Mouse (Mus musculus) hematopoietic stem cell, adult 5-6 weeks (primary cell): ENCODE data around the gene Pex11b. TPM values are rescaled to one million over a fixed set of nuclear protein-coding genes. Genes with fewer than 3 reads are reported as not detected.
"Not testable (repeated sequence)": the region's sequence is repeated elsewhere in the genome, so short reads cannot be mapped to it uniquely, and the experiment has no call there.

ENCODE experiments used
- ATAC-seq, 2 experiments: fragments of 125-278 bp in 1 of 2; replicated peaks in 1 of 2; 2 replicates each; pipeline ENCODE4 v1.8.0; 2016 to 2017; ENCODE audit warnings: inconsistent platforms in 2 of 2, mild to moderate bottlenecking in 2 of 2, moderate number of reproducible peaks in 2 of 2, low read depth in 1 of 2, moderate TSS enrichment in 1 of 2; ENCODE audit not compliant: low FRiP score in 2 of 2, poor library complexity in 2 of 2, severe bottlenecking in 2 of 2, insufficient read depth in 1 of 2, low TSS enrichment in 1 of 2
- total RNA-seq: library from RNA; stranded (forward); fragments of 172-1452, 232-1000 nt; gene quantifications from 2 replicates; pipeline ENCODE4 v1.2.3, GENCODE M21; 2017

Gene Pex11b
- total RNA-seq, 1 experiment from 2014 or later: 23.9 TPM

DNA sequence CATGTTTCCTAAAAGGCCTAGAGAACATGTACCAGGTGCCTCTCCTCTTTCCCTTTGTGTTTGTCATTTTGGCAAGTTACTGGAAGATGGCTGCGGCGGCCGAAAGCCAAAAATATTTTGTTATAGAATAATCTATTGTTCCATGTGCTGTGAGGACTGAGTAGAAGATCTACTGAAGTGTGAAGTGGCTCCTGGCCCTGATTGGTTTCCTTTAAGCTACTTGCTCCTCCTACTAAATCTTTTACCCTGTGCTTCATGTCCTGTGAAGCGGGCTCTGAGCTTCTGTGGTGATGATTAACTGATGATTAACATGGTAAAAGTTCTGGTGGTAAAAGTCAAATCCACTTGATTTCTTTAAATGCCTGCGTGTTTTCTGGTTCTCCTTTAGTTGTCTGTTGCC lies 31.7 kb downstream of the Pex11b start:
- ATAC-seq: no peak

DNA sequence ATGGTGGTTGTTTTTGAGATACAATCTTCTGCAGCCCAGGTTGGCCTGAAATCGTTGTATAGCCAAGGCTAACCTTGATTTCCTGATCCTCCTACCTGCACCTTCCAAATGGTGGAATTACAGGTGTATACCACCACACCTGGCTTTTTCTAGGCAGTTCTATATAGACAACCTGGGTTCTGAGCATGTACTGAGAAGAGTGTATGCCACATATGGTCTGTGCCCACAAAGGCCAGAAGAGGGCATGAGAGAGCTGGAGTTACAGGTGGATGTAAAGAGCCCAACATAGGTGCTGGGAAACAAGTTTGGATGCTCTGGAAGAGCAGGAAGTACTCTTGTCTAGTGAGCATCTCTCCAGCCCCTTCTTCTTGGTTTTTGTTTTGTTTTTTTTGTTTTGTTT lies 32.1 kb downstream of the Pex11b start:
- no peak for ATAC-seq

DNA sequence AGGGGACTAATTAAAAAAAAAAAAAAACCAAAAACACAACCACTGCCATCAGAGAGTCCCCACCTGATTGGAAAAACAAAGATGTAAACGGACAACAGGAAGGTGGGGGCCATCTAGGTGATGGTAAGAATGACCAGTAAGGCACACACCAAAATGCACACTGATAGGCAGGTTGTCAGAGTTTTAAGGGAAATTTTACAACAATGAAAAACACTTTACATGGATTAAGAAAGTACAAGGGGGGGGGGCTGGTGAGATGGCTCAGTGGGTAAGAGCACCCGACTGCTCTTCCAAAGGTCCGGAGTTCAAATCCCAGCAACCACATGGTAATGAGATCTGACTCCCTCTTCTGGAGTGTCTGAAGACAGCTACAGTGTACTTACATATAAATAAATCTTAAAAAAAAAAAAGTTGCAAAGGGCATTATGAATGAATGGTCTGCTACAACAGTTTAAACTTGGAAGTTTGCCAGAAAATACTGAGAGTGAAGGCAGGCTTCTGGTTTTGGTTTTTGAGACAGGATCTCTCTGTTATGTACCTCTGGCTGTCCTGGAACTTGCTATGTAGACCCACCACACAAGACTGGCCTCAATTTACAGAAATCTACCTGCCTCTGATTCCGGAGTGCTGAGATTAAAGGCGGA lies 33.4 kb downstream of the Pex11b start:
- no peak for ATAC-seq

DNA sequence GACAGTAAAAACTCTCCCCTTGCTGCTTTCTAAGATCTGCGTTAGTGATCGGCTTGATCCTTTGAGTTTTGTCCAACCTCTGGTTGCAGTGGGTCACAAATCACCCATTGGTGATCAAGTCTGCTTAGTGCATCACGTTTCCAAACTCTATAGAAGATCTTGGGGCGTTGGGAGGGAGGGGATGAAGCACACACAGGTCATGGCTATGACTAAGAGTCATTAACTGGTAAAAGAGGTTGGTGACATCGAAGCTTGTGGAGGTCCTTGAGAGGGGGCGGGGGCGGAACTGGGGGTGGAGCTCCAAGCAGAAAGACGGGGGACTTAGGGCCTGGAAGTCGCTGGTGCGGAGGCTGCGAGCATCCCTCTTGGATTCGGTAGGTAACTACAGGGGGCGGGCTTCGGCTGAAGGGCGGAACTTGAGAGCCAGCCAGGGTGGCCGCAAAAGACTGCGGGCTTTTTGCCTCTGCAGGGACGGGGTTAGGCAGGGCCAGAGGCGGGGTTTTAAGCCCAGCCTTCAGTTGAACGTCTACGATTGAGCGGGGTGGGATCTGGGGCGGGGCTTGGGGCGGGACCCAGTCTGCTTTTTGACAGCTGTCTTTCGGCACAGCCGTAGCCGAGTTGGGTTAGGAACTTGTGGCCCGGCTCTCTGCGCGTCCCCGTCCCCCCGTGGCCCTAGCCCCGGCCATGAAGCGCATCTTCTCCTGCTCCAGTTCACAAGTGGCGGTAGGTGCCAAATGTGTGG lies 34.7 kb downstream of the Pex11b start, which contains the start of gene Ankrd35:
TSS of gene Ankrd35 (plus strand) at position 405 of the 742 bp plus-strand sequence.
- peak; percentile 96 to 98 for ATAC-seq

DNA sequence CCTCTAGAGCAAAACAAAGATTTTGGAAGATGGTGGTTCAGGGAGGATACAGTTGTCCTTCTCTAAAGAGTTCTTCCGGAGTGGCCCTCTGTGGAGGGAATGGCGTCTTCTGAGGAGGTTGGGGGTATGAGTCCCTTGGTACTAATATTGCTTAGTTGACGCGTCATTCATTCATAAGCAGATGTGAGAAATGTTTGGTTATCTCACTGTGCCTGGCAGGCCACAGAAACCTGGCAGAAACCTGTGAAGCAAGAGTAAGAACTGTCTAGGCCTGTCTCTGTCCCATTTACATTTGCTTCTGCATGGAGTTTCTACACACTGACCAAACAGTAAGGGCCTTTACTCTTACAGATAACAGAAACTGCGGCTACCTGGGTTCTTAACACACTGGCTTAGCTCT lies 36.3 kb downstream of the Pex11b start:
- ATAC-seq: no peak

DNA sequence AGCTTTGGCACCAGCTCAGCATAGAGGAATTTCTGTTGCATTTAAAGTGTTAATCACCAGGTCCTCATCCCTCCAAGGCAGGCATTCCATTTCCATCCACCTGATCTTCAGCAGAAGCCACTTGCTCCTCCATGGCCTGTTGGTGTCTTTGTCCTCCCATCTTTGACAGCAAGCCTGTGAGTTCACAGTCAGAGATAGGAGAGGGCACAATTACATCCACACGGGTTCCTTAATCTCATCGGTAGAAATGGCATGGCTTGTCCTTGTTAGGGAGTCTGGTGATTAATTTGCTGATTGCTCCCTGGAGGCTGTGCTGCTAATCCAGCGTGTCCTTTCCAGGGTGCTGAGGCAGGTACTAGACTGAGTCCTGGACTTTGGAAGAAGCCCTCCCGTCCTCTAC lies 38.3 kb downstream of the Pex11b start:
- no peak for ATAC-seq

DNA sequence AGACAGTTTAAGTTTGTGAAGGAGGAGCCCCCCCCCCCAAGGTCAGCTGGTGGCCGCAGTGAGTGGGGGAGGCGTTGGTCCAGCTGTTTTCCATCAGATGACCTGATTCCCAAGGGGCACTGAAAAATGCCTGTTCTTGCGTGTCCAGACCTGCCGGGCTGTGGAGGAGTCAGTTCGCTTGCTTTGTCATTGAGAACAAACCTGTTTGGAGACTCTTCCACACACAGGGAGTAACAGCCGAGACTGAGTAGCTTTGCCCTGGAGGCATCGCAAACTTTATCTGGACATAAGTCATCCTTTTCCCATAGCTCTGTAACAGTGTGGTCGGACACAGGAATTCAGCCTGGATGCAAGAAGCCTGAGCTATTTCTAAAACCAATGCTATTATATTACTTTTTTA lies 39.3 kb downstream of the Pex11b start:
- ATAC-seq: no peak

DNA sequence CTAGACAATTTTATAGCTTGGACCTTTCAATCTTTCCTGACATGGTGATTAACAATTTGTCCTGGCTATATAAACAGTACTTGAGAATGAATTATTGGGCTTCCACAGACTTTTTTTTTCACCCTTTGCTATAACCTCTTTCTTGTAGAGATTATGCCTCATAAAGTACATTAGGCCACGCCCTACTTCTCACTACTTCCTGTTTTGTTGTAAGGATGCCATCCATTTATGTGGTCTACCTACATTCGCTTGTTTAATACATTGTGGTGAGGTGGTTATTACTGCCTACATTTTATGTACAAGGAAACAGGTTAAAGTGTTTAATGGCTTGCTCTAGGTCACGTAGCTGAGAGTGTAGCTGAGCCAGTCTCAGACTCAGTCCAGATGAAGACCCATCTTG lies 40.0 kb downstream of the Pex11b start:
- no peak for ATAC-seq

DNA sequence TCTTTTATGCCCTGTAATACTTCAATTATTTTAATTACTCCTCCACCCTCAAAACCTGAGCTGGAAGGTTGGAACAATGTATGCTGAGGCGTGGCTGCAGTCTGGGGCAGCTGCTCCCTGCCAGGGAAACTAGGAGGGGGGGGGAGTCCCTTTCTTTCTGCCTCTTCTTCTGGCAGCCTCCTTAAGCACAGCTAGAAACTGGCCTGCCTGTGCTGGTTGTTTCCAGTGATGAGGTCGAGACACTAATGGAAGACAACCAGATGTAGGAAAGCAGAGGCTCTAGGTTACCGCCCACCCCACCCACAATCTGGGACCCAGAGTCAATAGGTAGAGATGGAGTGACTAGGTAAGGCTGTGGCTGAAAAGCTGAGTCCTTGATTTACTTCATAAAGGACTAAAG lies 40.5 kb downstream of the Pex11b start:
- no peak for ATAC-seq

DNA sequence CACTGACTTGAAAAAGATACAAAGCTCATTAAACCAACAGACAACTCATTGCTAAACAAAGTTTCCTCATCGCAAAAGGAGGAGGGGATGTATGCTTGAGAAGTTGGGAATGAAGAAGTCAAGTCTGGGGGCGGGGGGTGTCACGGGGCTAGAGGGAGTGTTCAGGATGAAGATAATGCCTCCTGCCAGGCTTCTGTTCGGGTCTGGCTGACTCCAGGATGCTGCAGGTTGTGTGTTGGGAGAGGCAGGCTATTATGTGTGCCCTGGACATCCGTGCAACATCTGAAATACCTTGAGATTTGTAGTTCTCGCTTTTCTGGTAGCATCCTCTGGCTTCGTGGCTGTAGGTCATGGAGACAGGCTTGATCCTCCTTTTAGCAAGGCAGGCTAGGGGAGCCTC lies 43.3 kb downstream of the Pex11b start:
- ATAC-seq: no peak

DNA sequence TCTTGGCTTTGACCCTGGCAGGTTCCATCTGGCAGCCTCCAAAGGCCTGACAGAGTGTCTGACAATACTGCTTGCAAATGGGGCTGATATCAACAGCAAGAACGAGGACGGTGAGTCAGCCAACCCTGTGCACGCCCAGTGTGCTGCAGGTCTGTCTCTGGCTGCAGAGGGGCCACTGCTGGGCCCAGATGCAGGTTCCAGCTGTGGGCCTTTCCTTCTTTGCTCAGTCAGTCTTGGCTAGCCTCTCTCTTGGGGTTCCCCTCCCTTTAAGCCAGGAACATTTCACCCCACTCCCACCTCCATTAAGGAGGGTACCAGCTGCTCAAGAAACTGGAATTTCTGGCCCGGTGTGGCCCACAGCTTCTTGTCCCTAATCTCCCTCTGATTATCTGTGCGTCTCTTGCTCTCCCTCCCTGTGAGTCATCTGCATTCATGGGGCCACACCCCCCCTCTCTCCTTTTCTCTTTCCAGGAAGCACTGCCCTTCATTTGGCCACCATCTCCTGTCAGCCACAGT lies 44.0 kb downstream of the Pex11b start:
- no peak for ATAC-seq

DNA sequence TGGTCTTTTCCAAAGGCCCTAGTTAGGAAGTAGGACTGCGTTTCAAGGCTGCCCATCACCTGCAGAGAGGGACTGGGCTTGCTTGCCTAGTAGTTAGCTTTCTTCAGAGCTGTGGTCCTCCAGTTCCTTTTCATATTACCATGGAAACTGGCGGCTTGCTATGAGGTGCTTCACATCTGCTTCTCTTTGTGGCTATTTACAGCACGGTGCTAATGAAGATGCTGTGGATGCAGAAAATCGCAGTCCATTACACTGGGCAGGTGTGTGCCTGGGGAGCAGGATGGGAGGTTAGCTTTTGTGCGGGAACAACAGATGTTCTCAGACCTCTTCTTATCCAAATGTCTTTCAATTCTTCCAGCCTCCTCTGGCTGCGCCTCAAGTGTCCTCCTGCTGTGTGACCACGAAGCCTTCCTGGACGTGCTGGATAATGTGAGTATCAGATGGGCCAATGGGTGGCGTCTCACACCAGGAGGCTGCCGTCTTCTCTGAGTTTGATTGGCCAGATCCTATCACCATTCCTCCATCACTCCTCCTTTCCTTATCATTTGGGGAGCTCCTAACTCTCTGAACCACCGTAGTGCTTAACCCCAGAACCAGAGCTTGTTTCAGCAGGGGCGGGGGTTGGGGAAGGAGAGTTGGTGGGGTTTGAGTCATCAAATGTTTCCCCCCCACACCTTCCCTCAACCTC lies 45.2 kb downstream of the Pex11b start:
- no peak for ATAC-seq

DNA sequence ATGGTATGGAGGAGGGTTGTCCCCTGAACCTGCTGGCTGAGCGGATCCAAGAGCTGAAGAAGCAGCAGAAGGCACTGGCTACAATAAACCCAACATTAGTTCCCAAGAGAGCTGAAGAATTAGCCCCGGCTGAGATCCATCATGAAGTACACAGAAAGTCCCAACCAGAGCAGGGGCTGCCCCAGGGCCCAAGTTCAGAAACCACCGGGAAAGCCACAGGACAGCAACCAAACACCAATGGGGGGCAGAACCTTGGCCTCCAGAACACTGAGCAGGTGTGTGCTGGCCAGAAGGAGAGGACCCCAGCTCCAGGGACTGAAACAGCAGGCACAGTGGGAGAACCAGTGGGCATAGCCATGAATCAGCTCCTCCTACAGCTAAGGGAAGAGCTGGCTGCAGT lies 48.3 kb downstream of the Pex11b start:
- no peak for ATAC-seq

DNA sequence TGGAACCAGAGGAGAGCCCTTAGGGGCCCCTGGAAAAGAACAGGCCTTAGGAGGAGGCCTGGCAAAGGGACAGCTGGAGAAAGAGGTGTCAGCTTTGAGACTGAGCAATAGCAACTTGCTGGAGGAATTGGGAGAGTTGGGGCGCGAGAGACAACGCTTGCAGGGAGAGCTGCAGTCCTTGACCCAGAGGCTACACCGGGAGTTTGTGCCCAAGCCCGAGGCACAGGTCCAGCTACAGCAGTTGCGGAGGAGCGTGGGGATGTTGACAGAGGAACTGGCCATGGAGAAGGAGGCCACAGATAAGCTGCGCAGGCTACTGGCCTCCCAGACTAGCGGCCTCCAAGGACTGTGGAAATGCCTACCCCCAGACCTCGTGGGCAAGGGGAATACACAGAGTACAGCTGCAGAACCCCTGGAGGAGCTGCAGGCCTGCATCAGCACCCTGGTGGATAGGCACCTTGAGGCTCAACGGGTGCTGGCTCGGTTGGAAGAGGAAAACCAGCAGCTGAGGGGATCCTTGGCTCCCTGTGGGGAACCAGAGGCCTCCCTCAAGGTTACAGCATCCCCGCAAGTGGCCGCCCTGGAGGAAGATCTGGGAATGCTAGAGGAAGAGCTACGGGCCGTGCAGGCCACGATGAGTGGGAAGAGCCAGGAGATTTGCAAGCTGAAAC lies 49.1 kb downstream of the Pex11b start:
- ATAC-seq: no peak

DNA sequence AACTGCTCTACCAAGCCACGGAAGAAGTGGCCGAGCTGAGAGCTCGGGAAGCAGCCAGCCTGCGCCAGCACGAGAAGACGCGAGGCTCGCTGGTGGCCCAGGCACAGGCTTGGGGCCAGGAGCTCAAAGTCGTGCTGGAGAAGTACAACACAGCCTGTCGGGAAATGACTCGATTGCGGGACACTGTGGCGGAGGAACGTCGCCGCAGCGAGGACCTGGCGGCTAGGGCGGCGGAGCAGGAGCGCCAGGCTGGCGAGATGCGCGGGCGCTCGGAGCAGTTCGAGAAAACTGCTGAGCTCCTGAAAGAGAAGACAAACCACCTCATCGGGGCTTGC lies 49.6 kb downstream of the Pex11b start:
- no peak; a peak in 1 of 4 replicates for ATAC-seq

DNA sequence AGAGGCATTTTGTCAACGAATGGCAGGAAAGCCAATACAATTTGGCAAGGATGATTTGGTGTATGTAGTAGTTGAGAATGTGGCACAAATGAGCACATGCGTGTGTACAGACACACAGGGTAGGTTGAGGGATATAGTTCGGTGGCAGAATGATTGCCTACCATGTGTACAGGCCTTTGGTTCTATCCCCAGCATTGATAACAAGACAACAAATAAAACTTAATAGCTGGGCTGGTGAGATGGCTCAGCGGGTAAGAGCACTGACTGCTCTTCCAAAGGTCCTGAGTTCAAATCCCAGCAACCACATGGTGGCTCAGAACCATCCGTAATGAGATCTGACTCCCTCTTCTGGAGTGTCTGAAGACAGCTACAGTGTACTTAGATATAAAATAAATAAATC lies 50.9 kb downstream of the Pex11b start:
- ATAC-seq: not testable (repeated sequence)

DNA sequence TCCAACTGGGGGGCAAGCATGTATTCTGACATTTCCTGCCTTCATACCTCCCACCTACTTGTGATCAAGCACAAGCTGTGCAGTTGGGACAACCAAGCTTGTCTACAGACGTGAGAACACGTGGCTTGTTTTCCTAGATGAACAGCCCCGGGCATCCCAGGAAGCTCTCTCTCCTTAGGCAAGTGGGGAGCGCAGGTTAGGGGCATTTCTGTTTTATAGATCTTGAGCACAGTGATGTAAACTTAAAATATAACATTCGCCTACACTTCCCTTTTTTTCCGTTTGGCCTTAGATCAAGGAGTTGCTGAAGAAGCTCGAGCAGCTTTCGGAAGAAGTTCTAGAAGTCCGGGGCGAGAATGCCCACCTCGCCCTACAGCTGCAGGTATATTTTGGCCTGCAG lies 53.7 kb downstream of the Pex11b start:
- ATAC-seq: no peak

DNA sequence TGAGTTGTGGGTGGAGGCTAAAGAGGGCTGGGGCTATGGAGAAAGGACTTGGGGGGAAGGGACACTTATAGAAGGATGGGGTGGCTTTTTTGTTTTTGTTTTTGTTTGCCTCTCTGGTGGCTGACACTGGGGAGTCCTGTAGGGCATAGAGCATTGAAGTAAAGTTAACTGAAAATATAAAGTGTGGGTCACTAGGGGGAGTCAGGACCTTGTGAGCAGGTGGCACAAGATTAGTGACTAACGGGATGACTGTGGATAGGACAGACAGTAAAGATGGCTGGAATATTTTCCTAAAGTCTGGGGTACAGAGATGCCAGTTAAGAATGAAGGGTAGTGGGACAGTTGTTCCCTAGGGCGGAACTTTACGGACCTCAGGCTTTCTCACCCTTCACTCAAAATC lies 55.1 kb downstream of the Pex11b start:
- ATAC-seq: peak; percentile 32 to 56; a peak in 2 of 4 replicates
